Mouse (Mus musculus) neural tube, embryonic 12.5 days (tissue): ENCODE measurements around the gene Tsen34. TPM values are rescaled to one million over a fixed set of nuclear protein-coding genes. Genes with fewer than 3 reads are reported as not detected.
"Not testable (repeated sequence)": the region's sequence is repeated elsewhere in the genome, so short reads cannot be mapped to it uniquely, and the experiment has no call there.

ENCODE experiments used
- ATAC-seq: fragments of 200-750 bp; cut with Nextera tagmentation; 2 replicates; pipeline ENCODE4 v1.8.0; 2017; ENCODE audit warnings: low read depth, mild to moderate bottlenecking, moderate TSS enrichment, moderate library complexity; ENCODE audit not compliant: low FRiP score
- H3K27ac ChIP-seq: fragments of 300-500 bp; sonication (generic); 2 replicates; pipeline ENCODE4 v1.5.1; 2016
- H3K27me3 ChIP-seq: fragments of 300-500 bp; sonication (generic); replicated peaks from 2 replicates; pipeline ENCODE4 v1.6.1; 2016; ENCODE audit warnings: mild to moderate bottlenecking
- H3K36me3 ChIP-seq: fragments of 300-500 bp; sonication (generic); 2 replicates; pipeline ENCODE4 v1.6.1; 2016; ENCODE audit warnings: mild to moderate bottlenecking
- H3K4me1 ChIP-seq: fragments of 300-500 bp; sonication (generic); 2 replicates; pipeline ENCODE4 v1.6.1; 2016
- H3K4me2 ChIP-seq: fragments of 300-500 bp; sonication (generic); replicated peaks from 2 replicates; pipeline ENCODE4 v1.6.1; 2016; ENCODE audit warnings: mild to moderate bottlenecking
- H3K4me3 ChIP-seq: fragments of 300-500 bp; sonication (generic); 2 replicates; pipeline ENCODE4 v1.5.1; 2016
- H3K9ac ChIP-seq: fragments of 300-500 bp; sonication (generic); 2 replicates; pipeline ENCODE4 v1.6.1; 2016; ENCODE audit warnings: mild to moderate bottlenecking
- H3K9me3 ChIP-seq: fragments of 300-500 bp; sonication (generic); 2 replicates; pipeline ENCODE4 v1.6.1; 2016; ENCODE audit warnings: mild to moderate bottlenecking
- WGBS: fragments of 180-500 bp; shearing (Covaris S2); methylation state at CpG from one replicate; pipeline ENCODE4 v1.1.7; 2016; 5-methylcytosine and 5-hydroxymethylcytosine counted together
- polyA plus RNA-seq: library from polyadenylated mRNA; unstranded; fragments of >200 nt; fragmentation: Nextera tagmentation; extraction: Ambion mirVana; gene quantifications from 2 replicates; pipeline ENCODE4 v1.2.1, GENCODE M21; 2016

Gene Tsen34
- polyA plus RNA-seq, 1 experiment from 2014 or later, result 225 TPM

DNA sequence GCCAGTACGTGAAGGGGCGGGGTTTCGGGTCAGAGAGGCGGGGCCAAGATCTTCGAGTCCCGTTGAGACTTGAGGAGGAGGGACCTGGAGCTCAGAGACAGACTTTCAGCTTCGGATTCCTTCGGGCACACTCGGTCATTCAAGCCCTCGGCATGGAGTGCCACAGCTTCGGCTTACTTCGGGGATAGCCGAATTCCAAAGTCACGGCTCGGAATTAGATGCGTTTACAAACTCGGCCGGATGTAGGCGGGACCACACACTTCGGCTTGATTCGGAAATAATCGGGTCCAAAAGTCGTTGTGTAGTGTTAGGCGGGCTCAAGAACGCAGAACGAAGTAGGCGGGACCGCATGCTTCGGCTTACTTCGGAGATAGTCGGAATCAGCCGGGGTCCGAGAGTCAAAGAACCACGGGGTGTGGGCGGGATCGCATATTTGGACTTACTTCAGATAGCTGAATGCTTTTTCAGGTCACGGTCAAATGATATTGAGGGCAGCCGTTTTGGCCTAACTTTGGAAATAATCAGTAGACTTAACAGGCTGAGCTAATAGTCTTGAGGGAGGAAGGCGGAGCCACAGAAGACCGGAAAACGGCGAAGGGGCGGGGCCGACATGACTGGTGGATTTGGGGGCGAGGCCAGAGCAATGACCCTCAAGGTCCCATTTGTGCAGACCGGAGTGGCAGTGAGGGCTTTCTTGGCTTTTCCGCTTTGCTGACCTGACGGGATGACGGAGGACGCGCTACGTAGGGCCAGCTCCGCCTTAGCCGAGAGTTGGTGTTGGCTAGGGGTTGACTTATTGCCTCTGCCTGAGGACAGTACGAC, 535 bp downstream of the Tsen34 start, which contains the start of gene Mboat7:
Gene Mboat7 (minus strand): TSS at position 537 of the 822 bp plus-strand sequence.
- peak within 1 kb of the TSS; percentile 88 for H3K4me2 ChIP-seq
- H3K27me3 ChIP-seq, result no peaks in the 10 kb centered on the region
- H3K9me3 ChIP-seq, result no peaks in the 10 kb centered on the region
- H3K4me3 ChIP-seq, result peak within 1 kb of the TSS; percentile 62
- H3K9ac ChIP-seq, result peak within 1 kb of the TSS; percentile 84
- peaks cover 27% of the 10 kb centered on the region for H3K4me1 ChIP-seq
- peak; percentile 91 for ATAC-seq
- under 1% methylated on average over 55 of the region's 55 CpGs for WGBS
- peaks cover 19% of the 10 kb centered on the region for H3K36me3 ChIP-seq
- peak within 1 kb of the TSS; percentile 74 for H3K27ac ChIP-seq

DNA sequence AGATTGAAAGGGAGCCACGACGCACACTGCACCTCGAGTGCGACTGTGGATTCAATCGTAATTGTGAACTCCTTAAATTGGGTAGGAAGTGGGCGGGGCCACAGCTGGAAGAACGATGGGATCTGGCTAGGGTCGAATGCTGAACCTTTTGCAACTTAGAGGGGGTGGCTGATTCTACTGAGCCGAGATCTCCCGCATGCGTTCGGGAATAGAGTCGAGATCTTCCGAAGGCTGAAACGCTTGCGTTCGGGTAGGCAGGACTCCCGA, 1.1 kb downstream of the Tsen34 start:
- H3K36me3 ChIP-seq, result peaks cover 24% of the 10 kb centered on the region
- H3K9me3 ChIP-seq, result no peaks in the 10 kb centered on the region
- peak overlapping the region; percentile 62 for H3K4me3 ChIP-seq
- WGBS, result under 1% methylated on average over 18 of the region's 18 CpGs
- H3K9ac ChIP-seq, result peak overlapping the region; percentile 84
- H3K4me1 ChIP-seq, result peaks cover 27% of the 10 kb centered on the region
- ATAC-seq, result no peak
- peak overlapping the region; percentile 67 for H3K27ac ChIP-seq
- H3K4me2 ChIP-seq, result peak overlapping the region; percentile 88
- no peaks in the 10 kb centered on the region for H3K27me3 ChIP-seq

DNA sequence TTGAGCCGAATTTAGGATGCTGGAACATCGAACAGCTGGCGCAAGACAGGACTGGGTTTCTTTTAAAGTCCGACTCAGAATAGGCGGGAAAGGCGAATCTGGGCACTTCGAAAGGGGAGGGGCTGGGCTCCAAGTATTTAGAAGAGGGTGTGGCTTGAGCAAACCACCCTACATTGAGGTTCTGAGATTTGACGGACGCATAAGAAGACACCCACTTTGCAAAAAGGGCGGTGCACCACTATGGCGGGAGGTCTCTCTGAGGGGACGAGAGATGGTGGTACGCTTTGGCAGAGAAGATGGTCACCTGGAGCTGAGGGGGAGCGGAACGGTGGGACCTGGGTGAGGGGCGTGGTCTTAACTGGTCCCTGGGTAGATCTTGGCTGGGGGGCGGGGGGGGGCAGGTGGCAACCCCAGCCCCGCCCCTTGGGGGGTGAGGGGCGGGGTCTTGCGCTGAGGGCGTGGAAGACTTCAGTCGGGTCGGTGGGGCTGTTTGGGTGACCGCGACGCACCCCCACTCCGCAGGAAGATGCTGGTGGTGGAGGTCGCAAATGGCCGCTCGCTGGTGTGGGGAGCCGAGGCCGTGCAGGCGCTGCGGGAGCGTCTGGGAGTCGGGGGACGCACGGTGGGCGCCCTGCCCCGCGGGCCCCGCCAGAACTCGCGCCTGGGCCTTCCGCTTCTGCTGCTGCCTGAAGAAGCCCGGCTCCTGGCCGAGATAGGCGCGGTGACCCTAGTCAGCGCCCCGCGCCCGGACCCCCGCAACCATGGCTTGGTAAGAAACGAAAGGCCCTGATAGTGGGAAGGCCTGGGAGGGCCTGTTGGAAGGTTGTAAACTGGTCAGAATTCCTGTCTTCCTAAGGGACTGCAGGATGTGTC, 1.6 kb downstream of the Tsen34 start:
- peaks cover 28% of the 10 kb centered on the region for H3K36me3 ChIP-seq
- H3K27ac ChIP-seq, result peak overlapping the region; percentile 67
- H3K4me1 ChIP-seq, result peaks cover 27% of the 10 kb centered on the region
- H3K9ac ChIP-seq, result peak overlapping the region; percentile 84
- WGBS, result 0% methylated on average over 55 of the region's 55 CpGs
- no peaks in the 10 kb centered on the region for H3K9me3 ChIP-seq
- ATAC-seq, result peak; percentile 38
- peak overlapping the region; percentile 88 for H3K4me2 ChIP-seq
- no peaks in the 10 kb centered on the region for H3K27me3 ChIP-seq
- H3K4me3 ChIP-seq, result peak overlapping the region; percentile 62

DNA sequence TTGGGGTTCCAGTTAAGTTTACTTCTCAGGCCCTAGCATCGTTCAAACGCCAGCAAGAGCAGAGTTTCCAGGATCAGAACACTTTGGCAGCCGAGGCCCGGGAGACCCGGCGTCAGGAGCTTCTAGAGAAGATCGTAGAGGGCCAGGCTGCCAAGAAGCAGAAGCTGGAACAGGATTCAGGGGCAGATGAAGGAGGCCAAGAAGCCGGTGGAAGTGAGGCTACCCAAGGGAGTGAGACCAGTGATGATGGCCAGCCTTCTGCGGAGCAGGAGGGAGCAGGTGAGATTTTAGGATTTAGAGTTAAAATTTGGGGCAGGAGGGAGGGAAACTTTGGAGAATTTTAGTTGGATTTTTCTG, 2.3 kb downstream of the Tsen34 start:
- Histone ChIP-seq H3K9ac (peak overlapping the region; percentile 84), H3K4me2 (peak overlapping the region; percentile 88), H3K4me3 (peak overlapping the region; percentile 62), H3K36me3 (peaks cover 34% of the 10 kb centered on the region), H3K4me1 (peaks cover 27% of the 10 kb centered on the region)
- WGBS, result 5% methylated on average over 9 of the region's 9 CpGs
- ATAC-seq, H3K27me3 ChIP-seq, H3K9me3 ChIP-seq, H3K27ac ChIP-seq: not testable (repeated sequence)

DNA sequence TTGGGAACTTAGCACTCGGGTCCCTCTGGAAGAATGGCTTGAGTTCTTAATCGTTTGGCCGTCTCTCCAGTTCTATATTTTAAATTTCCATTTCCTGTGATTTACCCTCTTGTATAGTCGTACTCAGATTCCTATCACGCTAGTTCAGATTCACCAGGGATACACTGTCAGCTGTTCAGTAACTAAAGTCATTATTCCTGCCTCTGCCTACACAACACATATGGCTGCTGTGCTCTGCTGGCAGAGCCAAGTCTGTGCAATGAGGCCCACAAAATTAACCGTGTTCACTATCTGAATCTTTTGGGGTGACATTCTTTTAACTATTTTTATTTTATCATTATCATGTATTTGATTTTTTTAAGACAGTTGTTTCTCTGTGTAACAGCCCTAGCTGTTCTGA, 5.8 kb downstream of the Tsen34 start:
- Histone ChIP-seq H3K27me3 (no peaks in the 10 kb centered on the region), H3K27ac (no peak overlapping the region), H3K36me3 (peaks cover 47% of the 10 kb centered on the region), H3K9ac (no peak overlapping the region), H3K4me1 (peaks cover 14% of the 10 kb centered on the region), H3K9me3 (no peaks in the 10 kb centered on the region), H3K4me2 (no peak overlapping the region), H3K4me3 (no peak overlapping the region)
- 93% methylated on average over 6 of the region's 6 CpGs for WGBS
- no peak for ATAC-seq

DNA sequence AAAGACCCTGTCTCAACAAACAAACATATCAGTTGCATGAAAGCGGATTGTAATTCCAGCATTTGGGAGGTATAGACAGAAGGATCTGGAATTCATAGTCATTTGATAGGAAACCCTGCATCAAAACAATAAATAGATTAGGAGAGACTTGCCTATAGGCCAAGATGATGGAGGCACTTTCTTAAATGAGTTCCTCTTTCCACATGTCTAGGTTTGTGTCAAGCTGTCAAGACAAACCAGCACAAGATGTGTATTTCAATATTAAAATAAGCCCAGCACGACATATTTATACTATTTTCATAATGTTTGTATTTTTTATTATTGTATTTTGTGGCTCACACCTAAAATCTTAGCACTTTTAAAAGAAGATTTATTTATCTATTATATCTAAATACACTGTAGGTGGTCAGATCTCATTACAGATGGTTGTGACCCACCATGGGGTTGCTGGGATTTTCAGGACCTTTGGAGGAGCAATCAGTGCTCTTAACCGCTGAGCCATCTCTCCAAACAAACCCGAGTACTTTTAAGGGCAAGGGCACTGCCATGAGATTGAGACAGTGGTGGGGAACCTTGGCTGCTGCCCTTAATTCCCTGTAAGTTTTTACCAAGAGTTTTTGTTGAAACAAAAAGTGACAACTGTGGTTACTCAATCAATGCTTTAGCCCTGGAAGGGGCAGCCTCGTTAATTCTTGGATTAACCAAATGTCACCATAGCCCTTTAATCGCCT, 10.7 kb downstream of the Tsen34 start:
- H3K27ac ChIP-seq, result no peak overlapping the region
- WGBS, result 21% methylated on average over 6 of the region's 6 CpGs
- H3K4me1 ChIP-seq, result peaks cover 22% of the 10 kb centered on the region
- no peaks in the 10 kb centered on the region for H3K27me3 ChIP-seq
- no peaks in the 10 kb centered on the region for H3K9me3 ChIP-seq
- H3K4me3 ChIP-seq, result peak overlapping the region; percentile 87
- peaks cover 50% of the 10 kb centered on the region for H3K36me3 ChIP-seq
- peak overlapping the region; percentile 82 for H3K4me2 ChIP-seq
- peak; percentile 61 for ATAC-seq
- H3K9ac ChIP-seq, result peak overlapping the region; percentile 86

DNA sequence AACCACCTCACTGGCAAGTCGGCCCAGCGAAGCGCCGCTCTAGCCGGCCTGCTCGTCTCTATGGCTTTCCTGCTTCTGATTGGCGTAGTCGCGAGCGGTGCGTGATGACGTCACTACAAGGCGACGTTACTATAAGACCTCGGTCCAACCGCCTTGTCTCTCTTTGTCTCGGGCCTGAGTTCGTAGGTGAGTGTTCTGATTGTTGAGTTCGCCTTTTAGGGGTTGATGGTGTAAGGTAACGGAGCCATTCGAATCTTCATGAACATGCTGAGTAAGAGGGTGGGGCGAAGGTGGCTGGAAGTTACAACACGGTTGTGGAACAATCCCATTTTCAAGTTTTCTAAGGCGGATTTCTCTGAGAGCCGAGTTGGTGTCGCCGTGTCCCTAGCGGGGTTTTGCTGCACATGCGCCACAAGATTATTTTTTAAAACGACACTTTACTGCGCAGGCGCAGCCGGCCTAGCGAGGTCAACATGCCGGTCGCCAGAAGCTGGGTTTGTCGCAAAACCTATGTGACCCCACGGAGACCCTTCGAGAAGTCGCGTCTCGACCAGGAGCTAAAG, 11.3 kb downstream of the Tsen34 start, which contains the start of gene Rps9:
Gene Rps9 (plus strand): TSS at position 115 of the 563 bp plus-strand sequence.
- Histone ChIP-seq H3K36me3 (peaks cover 44% of the 10 kb centered on the region), H3K9me3 (no peaks in the 10 kb centered on the region), H3K4me2 (peak within 1 kb of the TSS; percentile 82), H3K4me3 (peak within 1 kb of the TSS; percentile 87), H3K27me3 (no peaks in the 10 kb centered on the region), H3K4me1 (peaks cover 22% of the 10 kb centered on the region), H3K9ac (peak within 1 kb of the TSS; percentile 86), H3K27ac (peak within 1 kb of the TSS; percentile 74)
- peak; percentile 95 for ATAC-seq
- WGBS, result under 1% methylated on average over 42 of the region's 42 CpGs

DNA sequence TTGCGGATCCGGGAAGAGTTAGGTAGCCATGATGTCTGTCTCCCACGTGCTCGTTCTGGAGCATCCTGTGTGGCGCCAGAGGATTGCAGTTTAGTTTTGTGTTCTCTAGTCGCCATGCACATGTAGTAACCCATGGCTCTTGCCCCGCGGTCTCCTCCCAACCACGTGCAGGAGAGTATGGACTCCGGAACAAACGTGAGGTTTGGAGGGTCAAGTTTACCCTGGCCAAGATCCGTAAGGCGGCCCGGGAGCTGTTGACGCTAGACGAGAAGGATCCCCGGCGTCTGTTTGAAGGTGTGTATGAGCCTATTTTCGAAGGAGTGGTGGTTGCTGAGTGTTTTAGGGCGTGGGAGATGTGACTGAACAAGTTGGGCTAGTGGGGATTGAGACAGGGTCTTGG, 11.8 kb downstream of the Tsen34 start:
- H3K27me3 ChIP-seq, result no peaks in the 10 kb centered on the region
- no peaks in the 10 kb centered on the region for H3K9me3 ChIP-seq
- peaks cover 22% of the 10 kb centered on the region for H3K4me1 ChIP-seq
- peak; percentile 31 for ATAC-seq
- WGBS, result under 1% methylated on average over 20 of the region's 20 CpGs
- H3K36me3 ChIP-seq, result peaks cover 41% of the 10 kb centered on the region
- H3K27ac ChIP-seq, result 0 out of 2 replicates have a peak overlapping the region, but pooled peaks have one; percentile 74
- peak overlapping the region; percentile 87 for H3K4me3 ChIP-seq
- H3K9ac ChIP-seq, result peak overlapping the region; percentile 86
- H3K4me2 ChIP-seq, result peak overlapping the region; percentile 82

DNA sequence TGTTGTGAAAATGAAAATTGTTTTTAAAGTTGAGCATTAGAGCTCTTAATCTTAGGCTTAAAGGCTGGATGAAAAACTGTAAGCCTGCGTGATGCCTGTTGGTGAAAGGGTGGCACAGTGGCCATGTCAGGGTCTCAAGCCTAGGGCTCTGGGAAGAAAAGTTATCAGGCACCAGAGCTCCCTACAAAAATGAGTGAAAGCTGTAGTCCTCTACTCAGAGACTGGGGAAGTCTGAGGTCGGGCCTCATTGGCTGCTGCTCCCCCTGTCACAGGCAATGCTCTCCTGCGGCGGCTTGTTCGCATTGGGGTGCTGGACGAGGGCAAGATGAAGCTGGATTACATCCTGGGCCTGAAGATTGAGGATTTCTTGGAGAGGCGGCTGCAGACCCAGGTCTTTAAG, 12.8 kb downstream of the Tsen34 start:
- peak overlapping the region; percentile 82 for H3K4me2 ChIP-seq
- not testable (repeated sequence) for H3K27ac ChIP-seq, H3K9me3 ChIP-seq, H3K27me3 ChIP-seq, ATAC-seq
- peak overlapping the region; percentile 86 for H3K9ac ChIP-seq
- H3K4me3 ChIP-seq, result peak overlapping the region; percentile 87
- peaks cover 31% of the 10 kb centered on the region for H3K36me3 ChIP-seq
- H3K4me1 ChIP-seq, result peaks cover 22% of the 10 kb centered on the region
- 3% methylated on average over 7 of the region's 7 CpGs for WGBS

DNA sequence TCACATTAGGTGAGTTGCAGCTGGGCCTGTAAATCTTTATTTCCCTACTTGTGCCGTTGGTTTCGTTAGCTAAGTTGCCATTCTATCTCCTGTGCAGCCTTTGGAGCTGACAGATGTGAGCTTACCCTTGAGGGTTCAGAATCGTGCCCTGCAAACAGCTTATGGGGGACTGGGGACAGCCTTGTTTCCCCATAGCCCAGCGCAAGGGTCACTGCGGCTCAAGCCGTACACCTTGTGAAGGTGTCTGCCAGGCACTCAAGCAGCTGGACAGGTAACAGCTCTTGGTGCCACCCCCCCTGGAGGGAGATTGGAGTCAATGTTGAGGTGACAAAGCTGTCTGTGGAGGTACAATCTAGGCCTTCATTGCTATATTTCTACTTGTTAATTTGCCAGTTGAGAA, 13.2 kb downstream of the Tsen34 start:
- peak overlapping the region; percentile 87 for H3K4me3 ChIP-seq
- H3K9me3 ChIP-seq, result no peaks in the 10 kb centered on the region
- peaks cover 29% of the 10 kb centered on the region for H3K36me3 ChIP-seq
- ATAC-seq, result no peak
- 37% methylated on average over 6 of the region's 6 CpGs for WGBS
- peaks cover 22% of the 10 kb centered on the region for H3K4me1 ChIP-seq
- H3K9ac ChIP-seq, result peak overlapping the region; percentile 86
- H3K27me3 ChIP-seq, result no peaks in the 10 kb centered on the region
- H3K27ac ChIP-seq, result no peak overlapping the region
- H3K4me2 ChIP-seq, result peak overlapping the region; percentile 82

DNA sequence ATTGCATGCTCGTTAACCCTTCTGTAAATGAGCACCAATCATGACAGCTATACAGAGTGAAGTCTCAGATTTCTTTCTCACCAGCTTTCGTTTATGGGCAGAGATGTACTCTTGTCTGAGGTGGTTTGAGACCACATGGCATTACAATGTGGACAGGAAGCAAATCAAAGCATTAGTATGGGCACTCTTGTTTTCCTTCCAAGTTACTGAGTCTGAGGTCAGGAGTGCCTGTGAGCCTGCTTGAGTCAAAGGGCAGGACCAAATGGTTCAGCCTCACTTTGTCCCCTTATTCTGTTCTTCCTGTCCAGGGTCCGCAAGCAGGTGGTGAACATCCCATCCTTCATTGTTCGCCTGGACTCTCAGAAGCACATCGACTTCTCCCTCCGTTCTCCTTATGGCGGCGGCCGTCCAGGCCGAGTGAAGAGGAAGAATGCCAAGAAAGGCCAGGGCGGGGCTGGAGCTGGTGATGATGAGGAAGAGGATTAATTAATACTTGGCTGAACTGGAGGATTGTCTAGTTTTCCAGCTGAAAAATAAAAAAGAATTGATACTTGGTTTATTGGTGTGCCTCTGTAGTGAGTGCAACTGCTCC, 13.8 kb downstream of the Tsen34 start:
- Histone ChIP-seq H3K36me3 (peaks cover 24% of the 10 kb centered on the region), H3K9me3 (no peaks in the 10 kb centered on the region), H3K4me2 (peak overlapping the region; percentile 82), H3K4me3 (peak overlapping the region; percentile 87), H3K27me3 (no peaks in the 10 kb centered on the region), H3K9ac (peak overlapping the region; percentile 86; the same call in 1 of the 2 replicates), H3K27ac (no peak overlapping the region), H3K4me1 (peaks cover 22% of the 10 kb centered on the region)
- no peak for ATAC-seq
- 56% methylated on average over 11 of the region's 11 CpGs for WGBS
